Mouse (Mus musculus) midbrain, embryonic 11.5 days (tissue): ENCODE measurements around the gene Rpl12. TPM values are rescaled to one million over a fixed set of nuclear protein-coding genes. Genes with fewer than 3 reads are reported as not detected.

Source experiments
- ATAC-seq: fragments of 200-750 bp; cut with Nextera tagmentation; 2 replicates; pipeline ENCODE4 v1.8.0; 2017; ENCODE audit warnings: moderate TSS enrichment, moderate library complexity; ENCODE audit not compliant: low FRiP score
- DNase-seq: peaks from one replicate; pipeline ENCODE4 v3.0.0; 2015; ENCODE audit warnings: low spot score; ENCODE audit errors: missing footprints
- H3K27ac ChIP-seq: fragments of 300-500 bp; sonication (generic); 2 replicates; pipeline ENCODE4 v1.5.1; 2014; ENCODE audit warnings: low read depth, low read length
- H3K27me3 ChIP-seq: fragments of 300-500 bp; sonication (generic); 2 replicates; pipeline ENCODE4 v1.6.1; 2014; ENCODE audit warnings: mild to moderate bottlenecking, low read length, moderate library complexity, mixed read lengths; ENCODE audit not compliant: control insufficient read depth, insufficient read depth
- H3K36me3 ChIP-seq: fragments of 300-500 bp; sonication (generic); 2 replicates; pipeline ENCODE4 v1.6.1; 2014; ENCODE audit warnings: mild to moderate bottlenecking, low read length, moderate library complexity, mixed read lengths; ENCODE audit not compliant: control insufficient read depth, insufficient read depth
- H3K4me1 ChIP-seq: fragments of 300-500 bp; sonication (generic); 2 replicates; pipeline ENCODE4 v1.6.1; 2014; ENCODE audit warnings: low read length; ENCODE audit not compliant: control insufficient read depth, insufficient read depth
- H3K4me2 ChIP-seq: fragments of 300-500 bp; sonication (generic); 2 replicates; pipeline ENCODE4 v1.6.1; 2014; ENCODE audit warnings: mild to moderate bottlenecking, moderate library complexity
- H3K4me3 ChIP-seq: fragments of 300-500 bp; sonication (generic); 2 replicates; pipeline ENCODE4 v1.5.1; 2014; ENCODE audit warnings: low read depth, low read length
- H3K9ac ChIP-seq: fragments of 300-500 bp; sonication (generic); 2 replicates; pipeline ENCODE4 v1.6.1; 2014; ENCODE audit warnings: low read length
- H3K9me3 ChIP-seq: fragments of 300-500 bp; sonication (generic); 2 replicates; pipeline ENCODE4 v1.6.1; 2016; ENCODE audit warnings: low read length; ENCODE audit not compliant: control insufficient read depth
- WGBS: fragments of 180-500 bp; shearing (Covaris S2); extraction: QIAGEN DNeasy Blood & Tissue Kit; methylation state at CpG from one replicate; pipeline ENCODE4 v1.1.7; 2014; 5-methylcytosine and 5-hydroxymethylcytosine counted together
- polyA plus RNA-seq: library from polyadenylated mRNA; unstranded; fragments of >200 nt; fragmentation: Nextera tagmentation; extraction: Ambion mirVana; gene quantifications from 2 replicates; pipeline ENCODE4 v1.2.1, GENCODE M21; 2014

The Rpl12 gene
- polyA plus RNA-seq, 1 experiment from 2014 or later = 155 TPM

DNA sequence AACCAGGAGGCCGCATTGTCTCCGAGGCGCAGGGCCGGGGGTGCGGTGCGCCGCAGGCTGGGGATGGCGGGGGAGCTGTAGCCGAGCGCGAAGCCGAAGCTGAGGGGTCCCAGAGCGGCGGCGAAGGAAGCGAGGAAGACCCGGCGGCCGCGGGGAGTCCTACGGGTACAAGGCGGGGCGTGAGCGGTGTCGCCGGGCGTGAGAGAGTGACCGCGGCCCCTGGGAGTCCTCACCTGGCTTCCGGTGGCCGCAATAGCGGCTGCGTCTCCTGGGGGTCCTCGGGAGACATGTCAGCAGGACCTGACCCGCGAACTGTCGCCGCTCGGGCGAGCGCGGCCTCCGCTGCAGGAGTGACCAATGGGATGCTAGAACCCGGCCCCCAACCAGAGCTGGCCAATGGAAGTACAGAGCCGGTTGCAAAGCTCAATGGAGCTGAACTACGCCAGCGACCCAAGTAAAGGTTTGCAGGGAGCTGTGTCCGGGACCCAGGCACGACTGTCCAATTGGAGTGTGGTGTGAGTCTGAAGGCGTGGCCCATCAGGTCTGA, 20.4 kb downstream of the Rpl12 start, which contains the start of gene Slc2a8:
TSS of gene Slc2a8 (minus strand) at position 359 of the 547 bp plus-strand sequence.
- WGBS = under 1% methylated on average over 50 of the region's 50 CpGs
- ATAC-seq = peak; percentile 99
- Histone ChIP-seq H3K4me3 (peak within 1 kb of the TSS; percentile 82), H3K27me3 (no peaks in the 10 kb centered on the region), H3K27ac (peak within 1 kb of the TSS; percentile 56), H3K4me2 (peak within 1 kb of the TSS; percentile 99), H3K9ac (peak within 1 kb of the TSS; percentile 83), H3K4me1 (peaks cover 15% of the 10 kb centered on the region), H3K36me3 (no peaks in the 10 kb centered on the region), H3K9me3 (no peaks in the 10 kb centered on the region)
- peak; percentile 96 for DNase-seq

DNA sequence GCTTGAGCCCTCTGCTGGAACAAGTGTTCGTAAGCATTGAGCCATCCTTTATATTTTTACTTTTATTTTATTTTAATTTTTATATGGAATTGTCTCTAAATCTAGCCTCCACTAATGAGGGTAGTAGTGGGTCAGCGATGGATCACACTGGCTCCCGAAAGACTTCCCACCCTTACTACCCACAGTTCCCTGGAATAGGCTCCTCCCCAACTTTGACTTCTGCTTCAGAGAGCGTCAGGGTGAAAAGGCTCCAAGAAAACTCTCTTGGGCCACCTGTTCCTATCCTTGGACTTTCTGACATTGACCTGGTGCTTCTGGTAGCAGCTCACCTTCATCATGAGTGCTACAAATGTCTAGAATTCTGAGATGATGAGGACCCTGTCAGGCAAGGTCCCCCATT, 21.3 kb downstream of the Rpl12 start:
- WGBS = 4% methylated on average over 4 of the region's 4 CpGs
- no peak overlapping the region for H3K27ac ChIP-seq

DNA sequence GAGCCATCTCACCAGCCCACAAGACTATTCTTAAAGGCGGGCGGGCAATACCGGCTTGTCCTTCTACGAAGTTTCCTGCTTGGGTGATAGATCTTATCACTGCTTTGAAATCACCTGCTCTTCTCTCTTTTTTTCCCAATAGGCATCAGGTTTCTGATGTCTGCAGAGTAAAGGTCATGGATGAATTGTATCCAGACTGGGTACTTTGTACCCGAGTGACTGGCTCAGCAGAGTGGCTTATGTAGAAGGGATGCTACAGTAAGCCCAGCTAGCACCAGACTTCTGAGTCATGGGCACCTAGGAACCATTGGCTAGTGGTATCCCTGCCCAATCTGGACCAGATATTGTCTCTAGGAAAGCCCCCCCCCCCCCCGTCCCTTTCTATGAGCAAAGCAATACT, 22.3 kb downstream of the Rpl12 start:
- 53% methylated on average over 6 of the region's 6 CpGs for WGBS
- Histone ChIP-seq H3K36me3 (no peaks in the 10 kb centered on the region), H3K9me3 (no peaks in the 10 kb centered on the region), H3K27ac (no peak overlapping the region), H3K4me1 (peaks cover 15% of the 10 kb centered on the region), H3K27me3 (no peaks in the 10 kb centered on the region), H3K4me3 (no peak overlapping the region), H3K9ac (no peak overlapping the region), H3K4me2 (no peak overlapping the region)
- ATAC-seq = no peak
- DNase-seq = no peak

More for the DNA sequence above, 21.3 kb downstream of the Rpl12 start:
- no peak for ATAC-seq
- peak overlapping the region; percentile 99 for H3K4me2 ChIP-seq
- DNase-seq = no peak
- H3K4me1 ChIP-seq = peaks cover 15% of the 10 kb centered on the region
- H3K9ac ChIP-seq = peak overlapping the region; percentile 28; the same call in 1 of the 2 replicates
- no peaks in the 10 kb centered on the region for H3K27me3 ChIP-seq
- H3K9me3 ChIP-seq = no peaks in the 10 kb centered on the region
- peak overlapping the region; percentile 82 for H3K4me3 ChIP-seq
- H3K36me3 ChIP-seq = no peaks in the 10 kb centered on the region

DNA sequence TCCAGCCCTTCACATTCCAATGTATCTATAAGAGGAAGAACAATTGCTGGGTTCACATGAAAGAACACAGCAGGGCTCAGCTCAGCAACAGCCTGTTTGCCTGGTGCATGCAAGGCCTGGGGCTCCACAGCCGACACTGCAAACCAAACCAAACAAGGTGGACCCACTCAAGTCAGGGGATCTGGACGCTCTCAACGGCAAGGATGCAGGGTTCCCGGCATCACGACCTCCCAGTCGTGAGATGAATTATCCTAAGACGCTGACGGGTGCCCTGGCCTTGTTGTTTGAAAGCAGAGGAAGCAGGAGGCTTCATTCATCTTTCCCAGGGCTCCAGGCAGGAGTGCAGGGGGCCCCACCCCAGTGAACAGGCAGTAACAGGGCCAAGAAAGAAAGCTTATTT, 24.5 kb downstream of the Rpl12 start:
- H3K4me3 ChIP-seq = no peak overlapping the region
- H3K9me3 ChIP-seq = no peaks in the 10 kb centered on the region
- no peak overlapping the region for H3K27ac ChIP-seq
- 75% methylated on average over 8 of the region's 8 CpGs for WGBS
- H3K27me3 ChIP-seq = no peaks in the 10 kb centered on the region
- no peaks in the 10 kb centered on the region for H3K36me3 ChIP-seq
- ATAC-seq = no peak
- peaks cover 13% of the 10 kb centered on the region for H3K4me1 ChIP-seq
- DNase-seq = no peak
- H3K9ac ChIP-seq = no peak overlapping the region
- H3K4me2 ChIP-seq = no peak overlapping the region

DNA sequence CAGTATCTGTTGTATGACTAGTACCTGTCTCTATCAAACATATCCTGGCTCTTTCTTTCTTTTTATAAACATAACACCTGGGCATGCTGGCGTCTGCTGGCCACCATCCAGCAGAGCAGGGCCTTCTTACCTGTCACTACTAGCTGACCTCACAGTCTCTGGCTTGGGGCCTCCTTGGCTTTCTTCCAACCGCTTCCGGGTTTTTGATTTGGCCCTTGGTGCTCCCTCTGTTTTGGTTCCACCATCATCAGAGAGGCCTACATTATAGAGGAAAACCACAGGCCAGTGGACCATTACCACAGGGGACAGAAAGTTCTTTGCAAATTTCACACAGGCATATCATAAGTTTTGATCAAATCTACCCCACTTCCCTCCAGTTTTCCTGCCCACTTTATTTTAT, 28.0 kb downstream of the Rpl12 start:
- Histone ChIP-seq H3K4me2 (no peak overlapping the region), H3K4me1 (no peaks in the 10 kb centered on the region), H3K9me3 (no peaks in the 10 kb centered on the region), H3K27ac (no peak overlapping the region), H3K9ac (no peak overlapping the region), H3K27me3 (no peaks in the 10 kb centered on the region), H3K36me3 (no peaks in the 10 kb centered on the region), H3K4me3 (no peak overlapping the region)
- ATAC-seq (no peak), DNase-seq (no peak)
- 78% methylated on average over 3 of the region's 3 CpGs for WGBS

DNA sequence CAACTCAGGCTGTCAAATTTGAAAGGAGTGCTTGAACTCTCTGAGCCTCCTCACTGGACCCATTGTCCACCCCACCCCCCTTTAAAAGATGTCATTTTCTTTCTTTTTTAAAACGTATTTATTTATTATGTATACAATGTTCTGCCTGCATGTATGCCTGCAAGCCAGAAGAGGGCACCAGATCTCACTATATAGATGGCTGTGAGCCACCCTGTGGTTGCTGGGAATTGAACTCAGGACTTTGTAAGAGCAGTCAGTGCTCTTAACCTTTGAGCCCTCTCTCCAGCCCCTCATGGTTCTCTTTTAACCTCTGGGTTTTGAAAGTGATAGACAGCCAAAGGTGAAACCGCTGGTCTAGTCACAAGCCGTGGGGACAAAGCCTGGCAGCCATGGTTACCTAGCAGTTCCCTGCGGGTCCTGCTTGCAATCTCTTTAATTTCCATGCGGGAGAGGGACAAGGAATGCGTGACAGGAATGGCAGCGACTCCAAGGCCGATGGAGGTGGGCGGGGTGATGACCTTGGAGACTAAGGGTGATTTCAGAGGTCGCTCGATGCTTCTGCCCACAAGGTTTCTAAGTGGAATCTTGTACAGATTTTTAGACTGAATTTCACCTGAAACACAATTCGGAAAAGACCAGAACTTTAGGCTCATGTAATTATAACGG, 28.9 kb downstream of the Rpl12 start:
- Histone ChIP-seq H3K36me3 (no peaks in the 10 kb centered on the region), H3K27me3 (no peaks in the 10 kb centered on the region), H3K9me3 (no peaks in the 10 kb centered on the region), H3K9ac (no peak overlapping the region), H3K4me3 (no peak overlapping the region), H3K4me1 (no peaks in the 10 kb centered on the region), H3K27ac (no peak overlapping the region), H3K4me2 (no peak overlapping the region)
- DNase-seq (no peak), ATAC-seq (no peak)
- WGBS = 52% methylated on average over 13 of the region's 13 CpGs

DNA sequence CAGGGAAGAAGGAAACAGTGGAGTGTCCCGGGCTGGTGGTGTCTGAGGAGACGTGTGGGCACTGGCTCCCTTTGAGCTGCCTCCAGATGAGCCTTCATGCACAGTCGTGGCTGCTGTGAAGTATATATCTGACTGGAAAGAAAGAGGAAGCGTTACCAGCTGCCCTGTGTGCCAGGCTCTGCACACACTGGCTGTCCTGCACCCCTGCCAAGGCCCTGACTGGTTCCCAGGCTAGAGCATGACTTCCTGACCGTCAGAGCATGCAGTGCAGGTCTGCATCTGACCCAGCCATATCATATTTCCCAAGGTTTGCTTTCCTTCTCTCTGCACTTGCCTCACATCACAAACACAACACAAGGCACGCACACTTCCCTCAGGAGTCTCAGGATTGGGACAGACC, 30.8 kb downstream of the Rpl12 start:
- H3K9me3 ChIP-seq = no peaks in the 10 kb centered on the region
- ATAC-seq = no peak
- H3K4me1 ChIP-seq = no peaks in the 10 kb centered on the region
- no peak overlapping the region for H3K4me2 ChIP-seq
- no peak overlapping the region for H3K4me3 ChIP-seq
- H3K36me3 ChIP-seq = no peaks in the 10 kb centered on the region
- no peak for DNase-seq
- WGBS = 72% methylated on average over 6 of the region's 6 CpGs
- H3K9ac ChIP-seq = no peak overlapping the region
- no peaks in the 10 kb centered on the region for H3K27me3 ChIP-seq
- no peak overlapping the region for H3K27ac ChIP-seq

DNA sequence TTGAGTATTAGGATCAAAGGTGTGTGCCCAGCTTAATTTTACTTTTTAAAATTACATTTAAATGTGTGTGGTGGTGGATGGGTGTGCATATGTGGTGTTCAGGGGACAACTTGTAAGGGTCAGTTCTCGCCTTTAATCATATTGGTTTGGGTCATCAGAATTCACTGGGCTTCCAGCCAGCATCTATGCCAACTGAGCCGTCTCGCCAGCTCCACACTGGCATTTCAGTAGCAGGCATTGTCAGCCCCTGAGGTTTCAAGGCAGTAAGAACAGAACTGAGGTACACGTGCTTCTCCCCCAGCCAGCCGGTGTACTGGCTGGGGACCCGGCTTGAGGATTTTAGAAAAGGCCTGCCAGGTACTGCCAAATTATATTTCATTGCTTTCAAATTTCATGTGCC, 35.7 kb downstream of the Rpl12 start:
- no peak overlapping the region for H3K4me2 ChIP-seq
- H3K27me3 ChIP-seq = no peaks in the 10 kb centered on the region
- no peaks in the 10 kb centered on the region for H3K9me3 ChIP-seq
- no peak overlapping the region for H3K9ac ChIP-seq
- H3K4me1 ChIP-seq = no peaks in the 10 kb centered on the region
- no peak overlapping the region for H3K27ac ChIP-seq
- H3K4me3 ChIP-seq = no peak overlapping the region
- H3K36me3 ChIP-seq = no peaks in the 10 kb centered on the region
- ATAC-seq (no peak), DNase-seq (no peak)
- 77% methylated on average over 6 of the region's 6 CpGs for WGBS

DNA sequence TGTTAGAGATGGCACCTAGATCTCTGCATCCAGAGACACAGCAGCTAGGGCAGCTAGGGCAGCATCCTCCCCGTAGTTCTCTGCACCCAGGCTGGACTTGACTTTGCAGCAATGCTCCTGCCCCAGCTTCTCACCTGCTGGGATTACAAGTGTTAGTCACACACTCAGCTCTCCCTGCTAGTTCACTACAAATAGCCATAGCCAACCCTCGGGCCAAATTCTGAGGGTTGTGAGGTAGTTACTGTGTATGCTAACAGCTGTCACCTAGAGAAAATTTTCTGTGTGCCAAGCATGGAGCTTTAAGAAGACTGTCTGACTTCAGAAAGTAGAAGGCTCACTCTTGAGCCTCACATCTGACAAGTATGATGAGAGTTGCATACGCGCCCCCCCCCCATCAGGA, 36.4 kb downstream of the Rpl12 start:
- Histone ChIP-seq H3K9ac (no peak overlapping the region), H3K27me3 (no peaks in the 10 kb centered on the region), H3K27ac (no peak overlapping the region), H3K36me3 (no peaks in the 10 kb centered on the region), H3K4me2 (no peak overlapping the region), H3K9me3 (no peaks in the 10 kb centered on the region), H3K4me1 (no peaks in the 10 kb centered on the region), H3K4me3 (no peak overlapping the region)
- DNase-seq (no peak), ATAC-seq (no peak)
- 79% methylated on average over 4 of the region's 4 CpGs for WGBS
